Mouse (Mus musculus): ENCODE results near the gene Camk1d.

The Camk1d gene

GRCm38 (mm10) chr2:5478256-5478655 is 236.1 kb downstream of the Camk1d start:
- DNase-seq (ENCODE audit: low read depth) = no peak

- no peak for DNase-seq (ENCODE audit: low read depth)
Measured at GRCm38 (mm10) chr2:5477525-5477924, 236.8 kb downstream of the Camk1d start.

GRCm38 (mm10) chr2:5469366-5469941 is 244.9 kb downstream of the Camk1d start:
- no peak for DNase-seq (ENCODE audit: low read depth)

- no peak for DNase-seq (ENCODE audit: low read depth)
Measured at GRCm38 (mm10) chr2:5467537-5467936, 246.8 kb downstream of the Camk1d start.

- DNase-seq (ENCODE audit: low read depth) = no peak
Measured at GRCm38 (mm10) chr2:5458671-5459235, 255.6 kb downstream of the Camk1d start.

GRCm38 (mm10) chr2:5458075-5458494 is 256.2 kb downstream of the Camk1d start:
- no peak for DNase-seq (ENCODE audit: low read depth)

GRCm38 (mm10) chr2:5456108-5456507 is 258.2 kb downstream of the Camk1d start:
- DNase-seq (ENCODE audit: low read depth) = no peak

- no peak for DNase-seq (ENCODE audit: low read depth)
Measured at GRCm38 (mm10) chr2:5454830-5455229, 259.5 kb downstream of the Camk1d start.

GRCm38 (mm10) chr2:5451654-5452053 is 262.7 kb downstream of the Camk1d start:
- peak; percentile 67 for DNase-seq (ENCODE audit: low read depth)

- DNase-seq (ENCODE audit: low read depth) = no peak
Measured at GRCm38 (mm10) chr2:5445357-5445756, 269.0 kb downstream of the Camk1d start.

- no peak for DNase-seq (ENCODE audit: low read depth)
Measured at GRCm38 (mm10) chr2:5437690-5438089, 276.6 kb downstream of the Camk1d start.

GRCm38 (mm10) chr2:5435587-5436253 is 278.6 kb downstream of the Camk1d start:
- DNase-seq (ENCODE audit: low read depth) = no peak

GRCm38 (mm10) chr2:5431309-5431708 is 283.0 kb downstream of the Camk1d start:
- DNase-seq (ENCODE audit: low read depth) = peak; percentile 55

GRCm38 (mm10) chr2:5429921-5430320 is 284.4 kb downstream of the Camk1d start:
- no peak for DNase-seq (ENCODE audit: low read depth)

- DNase-seq (ENCODE audit: low read depth) = no peak
Measured at GRCm38 (mm10) chr2:5426110-5426509, 288.2 kb downstream of the Camk1d start.

- no peak for DNase-seq (ENCODE audit: low read depth)
Measured at GRCm38 (mm10) chr2:5425612-5426011, 288.7 kb downstream of the Camk1d start.

- no peak for DNase-seq (ENCODE audit: low read depth)
Measured at GRCm38 (mm10) chr2:5420621-5421196, 293.6 kb downstream of the Camk1d start.

- no peak for DNase-seq (ENCODE audit: low read depth)
Measured at GRCm38 (mm10) chr2:5418802-5419201, 295.5 kb downstream of the Camk1d start.

- DNase-seq (ENCODE audit: low read depth) = no peak
Measured at GRCm38 (mm10) chr2:5417158-5418032, 296.9 kb downstream of the Camk1d start.

GRCm38 (mm10) chr2:5411774-5412173 is 302.5 kb downstream of the Camk1d start:
- DNase-seq (ENCODE audit: low read depth) = no peak

GRCm38 (mm10) chr2:5403850-5404249 is 310.5 kb downstream of the Camk1d start:
- DNase-seq (ENCODE audit: low read depth) = peak; percentile 69

GRCm38 (mm10) chr2:5402036-5402435 is 312.3 kb downstream of the Camk1d start:
- DNase-seq (ENCODE audit: low read depth) = no peak
